Mouse (Mus musculus): ENCODE data around the gene Pidd1. TPM values are rescaled to one million over a fixed set of nuclear protein-coding genes. Genes with fewer than 3 reads are reported as not detected.

Pidd1 gene
- polyA plus RNA-seq, 1 experiment from 2014 or later, result 15.0 TPM

- Histone ChIP-seq H3K27ac (no peak overlapping the region), H3K4me1 (peaks cover 7% of the 10 kb centered on the region), H3K4me2 (replicated peaks) (no peak overlapping the region), H3K27me3 (no peaks in the 10 kb centered on the region), H3K4me3 (no peak overlapping the region), H3K9me3 (no peaks in the 10 kb centered on the region), H3K9ac (no peak overlapping the region), H3K36me3 (peaks cover 39% of the 10 kb centered on the region)
- no peak for ATAC-seq (ENCODE audit: insufficient number of reproducible peaks, insufficient read depth, low FRiP score, low TSS enrichment)
- WGBS, result 15% methylated on average over 6 of the region's 6 CpGs
Observed at GRCm38 (mm10) chr7:141394771-141395170, 49.1 kb downstream of the Pidd1 start.

- no peak overlapping the region for H3K9ac ChIP-seq
- peaks cover 32% of the 10 kb centered on the region for H3K36me3 ChIP-seq
- H3K27ac ChIP-seq, result no peak overlapping the region
- peaks cover 7% of the 10 kb centered on the region for H3K4me1 ChIP-seq
- H3K27me3 ChIP-seq, result no peaks in the 10 kb centered on the region
- whole genome bisulfite sequencing, result 93% methylated on average over 7 of the region's 7 CpGs
- ATAC-seq (ENCODE audit: insufficient number of reproducible peaks, insufficient read depth, low FRiP score, low TSS enrichment), result no peak
- no peaks in the 10 kb centered on the region for H3K9me3 ChIP-seq
- no peak overlapping the region for H3K4me3 ChIP-seq
- H3K4me2 ChIP-seq (replicated peaks), result no peak overlapping the region
Observed at GRCm38 (mm10) chr7:141394158-141394557, 49.7 kb downstream of the Pidd1 start.

- H3K36me3 ChIP-seq, result peaks cover 18% of the 10 kb centered on the region
- H3K9me3 ChIP-seq, result no peaks in the 10 kb centered on the region
- H3K4me2 ChIP-seq (replicated peaks), result peak overlapping the region; percentile 95
- no peaks in the 10 kb centered on the region for H3K27me3 ChIP-seq
- peak; percentile 48; the same call in 1 of the 2 replicates for ATAC-seq (ENCODE audit: insufficient number of reproducible peaks, insufficient read depth, low FRiP score, low TSS enrichment)
- 35% methylated on average over 9 of the region's 9 CpGs for WGBS
- H3K4me1 ChIP-seq, result peaks cover 7% of the 10 kb centered on the region
- peak overlapping the region; percentile 69 for H3K9ac ChIP-seq
- peak overlapping the region; percentile 63 for H3K4me3 ChIP-seq
- H3K27ac ChIP-seq, result peak overlapping the region; percentile 75
Observed at GRCm38 (mm10) chr7:141392552-141393222, 51.1 kb downstream of the Pidd1 start.

GRCm38 (mm10) chr7:141391625-141392551 is 51.9 kb downstream of the Pidd1 start, which contains the start of gene Taldo1:
Gene Taldo1 (plus strand): TSS chr7:141392199.
- Histone ChIP-seq H3K27me3 (no peaks in the 10 kb centered on the region), H3K4me2 (replicated peaks) (peak within 1 kb of the TSS; percentile 95), H3K36me3 (peaks cover 14% of the 10 kb centered on the region), H3K4me1 (peaks cover 7% of the 10 kb centered on the region), H3K27ac (peak within 1 kb of the TSS; percentile 75), H3K9me3 (no peaks in the 10 kb centered on the region), H3K9ac (peak within 1 kb of the TSS; percentile 69), H3K4me3 (peak within 1 kb of the TSS; percentile 63)
- peak; percentile 91 for ATAC-seq (ENCODE audit: insufficient number of reproducible peaks, insufficient read depth, low FRiP score, low TSS enrichment)
- under 1% methylated on average over 57 of the region's 57 CpGs for WGBS

GRCm38 (mm10) chr7:141390326-141391259 is 53.2 kb downstream of the Pidd1 start:
- WGBS, result 57% methylated on average over 9 of the region's 9 CpGs
- no peak overlapping the region; the same call in 1 of the 2 replicates for H3K4me3 ChIP-seq
- ATAC-seq (ENCODE audit: insufficient number of reproducible peaks, insufficient read depth, low FRiP score, low TSS enrichment), result no peak

GRCm38 (mm10) chr7:141388487-141389109 is 55.2 kb downstream of the Pidd1 start:
- Histone ChIP-seq H3K27me3 (no peaks in the 10 kb centered on the region), H3K9ac (no peak overlapping the region), H3K4me2 (replicated peaks) (no peak overlapping the region), H3K4me3 (no peak overlapping the region), H3K9me3 (no peaks in the 10 kb centered on the region), H3K27ac (no peak overlapping the region), H3K36me3 (no peaks in the 10 kb centered on the region), H3K4me1 (peaks cover 7% of the 10 kb centered on the region)
- WGBS, result 65% methylated on average over 3 of the region's 3 CpGs
- no peak for ATAC-seq (ENCODE audit: insufficient number of reproducible peaks, insufficient read depth, low FRiP score, low TSS enrichment)

More at GRCm38 (mm10) chr7:141390326-141391259, 53.2 kb downstream of the Pidd1 start:
- H3K9me3 ChIP-seq, result no peaks in the 10 kb centered on the region
- H3K4me1 ChIP-seq, result peaks cover 7% of the 10 kb centered on the region
- H3K9ac ChIP-seq, result no peak overlapping the region
- no peaks in the 10 kb centered on the region for H3K27me3 ChIP-seq
- H3K36me3 ChIP-seq, result peaks cover 3% of the 10 kb centered on the region; the same call in 1 of the 2 replicates
- no peak overlapping the region for H3K27ac ChIP-seq
- no peak overlapping the region for H3K4me2 ChIP-seq (replicated peaks)

Other genes with a start within 250 kb of the Pidd1 start
- gene Lrrc56, start 249.9 kb downstream of the Pidd1 start, polyA plus RNA-seq (2016; fragmentation: Nextera tagmentation; extraction: Ambion mirVana), result 12.1 and 13.4 TPM in 2 replicates
- 3.9 TPM in 2 replicates for gene Lmntd2, start 229.9 kb downstream of the Pidd1 start, polyA plus RNA-seq (2016; fragmentation: Nextera tagmentation; extraction: Ambion mirVana)
- gene Rassf7, start 228.2 kb downstream of the Pidd1 start, polyA plus RNA-seq (2016; fragmentation: Nextera tagmentation; extraction: Ambion mirVana), result 38.6 and 42.3 TPM in 2 replicates
- gene Phrf1, start 215.2 kb downstream of the Pidd1 start, polyA plus RNA-seq (2016; fragmentation: Nextera tagmentation; extraction: Ambion mirVana), result 87.1 and 99.9 TPM in 2 replicates
- gene Irf7, start 177.5 kb downstream of the Pidd1 start, polyA plus RNA-seq (2016; fragmentation: Nextera tagmentation; extraction: Ambion mirVana), result 0.99 and 1.1 TPM in 2 replicates
- not detected in 2 replicates for gene Cdhr5, start 167.2 kb downstream of the Pidd1 start, polyA plus RNA-seq (2016; fragmentation: Nextera tagmentation; extraction: Ambion mirVana)
- 4.0 and 5.0 TPM in 2 replicates for gene Sct, start 164.9 kb downstream of the Pidd1 start, polyA plus RNA-seq (2016; fragmentation: Nextera tagmentation; extraction: Ambion mirVana)
- 1.7 and 2.3 TPM in 2 replicates for gene Drd4, start 152.0 kb downstream of the Pidd1 start, polyA plus RNA-seq (2016; fragmentation: Nextera tagmentation; extraction: Ambion mirVana)
- gene Deaf1, start 116.3 kb downstream of the Pidd1 start, polyA plus RNA-seq (2016; fragmentation: Nextera tagmentation; extraction: Ambion mirVana), result 75.4 and 83.4 TPM in 2 replicates
- 54.3 and 56.7 TPM in 2 replicates for gene Tmem80, start 116.3 kb downstream of the Pidd1 start, polyA plus RNA-seq (2016; fragmentation: Nextera tagmentation; extraction: Ambion mirVana)
- 5.6 and 5.7 TPM in 2 replicates for gene Eps8l2, start 105.1 kb downstream of the Pidd1 start, polyA plus RNA-seq (2016; fragmentation: Nextera tagmentation; extraction: Ambion mirVana)
- gene Taldo1, start 51.8 kb downstream of the Pidd1 start, polyA plus RNA-seq (2016; fragmentation: Nextera tagmentation; extraction: Ambion mirVana), result 303 and 306 TPM in 2 replicates
- gene Gatd1, start 29.9 kb downstream of the Pidd1 start, polyA plus RNA-seq (2016; fragmentation: Nextera tagmentation; extraction: Ambion mirVana), result 62.2 and 68.5 TPM in 2 replicates
- gene Cend1, start 14.5 kb downstream of the Pidd1 start, polyA plus RNA-seq (2016; fragmentation: Nextera tagmentation; extraction: Ambion mirVana), result 7.4 and 10.4 TPM in 2 replicates
- 39.2 and 41.9 TPM in 2 replicates for gene Slc25a22, start 6.1 kb downstream of the Pidd1 start, polyA plus RNA-seq (2016; fragmentation: Nextera tagmentation; extraction: Ambion mirVana)
- gene Rplp2, start 3.3 kb upstream of the Pidd1 start, polyA plus RNA-seq (2016; fragmentation: Nextera tagmentation; extraction: Ambion mirVana), result 1,180 and 1,203 TPM in 2 replicates
- gene Pnpla2, start 11.2 kb upstream of the Pidd1 start, polyA plus RNA-seq (2016; fragmentation: Nextera tagmentation; extraction: Ambion mirVana), result 13.9 and 14.6 TPM in 2 replicates
- gene Cracr2b, start 17.1 kb upstream of the Pidd1 start, polyA plus RNA-seq (2016; fragmentation: Nextera tagmentation; extraction: Ambion mirVana), result 12.8 and 13.3 TPM in 2 replicates
- gene Cd151, start 23.4 kb upstream of the Pidd1 start, polyA plus RNA-seq (2016; fragmentation: Nextera tagmentation; extraction: Ambion mirVana), result 17.0 and 19.6 TPM in 2 replicates
- 66.2 and 68.9 TPM in 2 replicates for gene Polr2l, start 31.1 kb upstream of the Pidd1 start, polyA plus RNA-seq (2016; fragmentation: Nextera tagmentation; extraction: Ambion mirVana)
- gene Tspan4, start 31.2 kb upstream of the Pidd1 start, polyA plus RNA-seq (2016; fragmentation: Nextera tagmentation; extraction: Ambion mirVana), result 36.8 and 43.3 TPM in 2 replicates
- 32.5 and 34.7 TPM in 2 replicates for gene Chid1, start 95.8 kb upstream of the Pidd1 start, polyA plus RNA-seq (2016; fragmentation: Nextera tagmentation; extraction: Ambion mirVana)
- 99.2 and 102 TPM in 2 replicates for gene Ap2a2, start 118.1 kb upstream of the Pidd1 start, polyA plus RNA-seq (2016; fragmentation: Nextera tagmentation; extraction: Ambion mirVana)
- gene Muc6, start 211.3 kb upstream of the Pidd1 start, polyA plus RNA-seq (2016; fragmentation: Nextera tagmentation; extraction: Ambion mirVana), result 0.19 and 0.23 TPM in 2 replicates
- gene Muc2, start 246.3 kb upstream of the Pidd1 start, polyA plus RNA-seq (2016; fragmentation: Nextera tagmentation; extraction: Ambion mirVana), result 0.13 and 0.48 TPM in 2 replicates